Mouse (Mus musculus) subcutaneous adipose tissue, adult 2 months (tissue): ENCODE data around the gene D430019H16Rik. TPM values are rescaled to one million over a fixed set of nuclear protein-coding genes. Genes with fewer than 3 reads are reported as not detected.

Source experiments
- polyA plus RNA-seq: library from polyadenylated mRNA; depleted of rRNA; stranded (reverse); fragments of >200 nt; gene quantifications from 2 replicates; pipeline ENCODE4 v1.2.3, GENCODE M21; 2012; ENCODE audit warnings: low replicate concordance; rRNA removed

The D430019H16Rik gene
- polyA plus RNA-seq: 3.6 and 24.1 TPM in 2 replicates

DNA sequence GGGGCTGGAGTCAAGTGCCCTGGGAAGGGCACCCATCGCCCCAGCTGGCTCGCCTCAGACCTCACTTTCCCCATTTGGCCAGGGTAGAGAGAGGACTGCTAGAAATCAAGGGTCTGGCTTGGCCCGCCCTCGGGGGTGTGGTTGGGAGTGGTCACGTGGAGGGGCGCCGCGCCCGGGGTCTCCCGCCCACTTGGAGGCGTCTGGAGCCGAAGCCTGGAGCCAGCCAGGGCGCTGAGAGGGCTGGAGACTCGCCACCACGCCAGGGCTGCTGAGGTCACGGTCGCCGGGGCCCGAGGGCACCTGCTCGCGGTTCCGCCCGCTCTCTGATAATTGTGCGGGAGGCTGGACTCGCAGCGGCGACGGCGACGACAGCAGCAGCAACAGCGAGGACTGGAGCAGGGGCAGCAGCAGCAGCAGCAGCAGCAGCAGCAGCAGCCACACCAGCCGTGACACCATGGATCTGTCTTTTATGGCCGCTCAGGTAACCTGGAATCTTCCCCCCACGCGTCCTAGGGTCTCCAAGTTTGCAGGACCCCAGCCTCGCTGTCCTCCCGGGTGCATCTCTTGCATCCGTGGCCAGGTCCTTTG is at the start of gene D430019H16Rik:
Gene D430019H16Rik, plus strand, starts transcription at position 187 of the 588 bp plus-strand sequence.

Other genes starting within 250 kb of the D430019H16Rik start
- not detected in 2 replicates for gene Tcl1, start 231.1 kb upstream of the D430019H16Rik start, polyA plus RNA-seq
- not detected in 2 replicates for gene Tunar, start 120.0 kb upstream of the D430019H16Rik start, polyA plus RNA-seq
- gene Bdkrb2, start 109.4 kb downstream of the D430019H16Rik start, polyA plus RNA-seq: 1.2 and 17.3 TPM in 2 replicates
- 0.19 and 2.0 TPM in 2 replicates for gene Bdkrb1, start 149.2 kb downstream of the D430019H16Rik start, polyA plus RNA-seq
- 15.9 and 16.8 TPM in 2 replicates for gene Gskip, start 231.0 kb downstream of the D430019H16Rik start, polyA plus RNA-seq
- 15.4 and 21.5 TPM in 2 replicates for gene Atg2b, start 231.4 kb downstream of the D430019H16Rik start, polyA plus RNA-seq